Mouse (Mus musculus) ES-Bruce4 (cell line): Measurements from ENCODE around the gene Actr6.

Experiments
- CTCF ChIP-seq: IDR thresholded peaks from one replicate; pipeline ENCODE4 v1.8.1; 2011; ENCODE audit warnings: low read depth, low read length
- EP300 ChIP-seq: IDR thresholded peaks from 2 replicates; pipeline ENCODE4 v1.6.1; 2011; ENCODE audit warnings: low read depth, low read length; ENCODE audit not compliant: insufficient read depth

DNA sequence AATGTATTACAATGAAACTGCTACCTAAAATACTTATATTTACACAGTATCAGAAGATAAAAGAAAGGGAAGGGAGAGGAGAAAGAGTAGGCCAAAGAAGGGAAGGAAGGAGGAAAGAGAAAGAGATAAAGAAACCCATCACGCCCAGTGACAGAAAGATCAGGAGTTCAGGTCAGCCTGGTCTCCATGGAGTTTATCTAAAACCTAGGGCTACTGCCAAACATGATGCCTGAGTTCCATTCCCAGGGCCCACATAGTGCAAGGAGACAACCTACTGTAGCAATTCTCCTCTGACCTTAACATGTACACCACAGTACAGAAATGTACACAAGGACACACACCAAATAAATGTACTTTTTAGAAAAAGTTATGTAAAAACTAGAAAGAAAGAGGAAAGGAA, 49.9 kb downstream of the Actr6 start:
- no peak for TF ChIP-seq CTCF
- TF ChIP-seq EP300: no peak
